Mouse (Mus musculus): Measurements from ENCODE around the gene Znrd1. TPM values are rescaled to one million over a fixed set of nuclear protein-coding genes. Genes with fewer than 3 reads are reported as not detected.
A peak's percentile ranks its signal among the peaks of the same experiment; 100 is the strongest.

The Znrd1 gene
- polyA plus RNA-seq, 1 experiment = 30.3 TPM

DNA sequence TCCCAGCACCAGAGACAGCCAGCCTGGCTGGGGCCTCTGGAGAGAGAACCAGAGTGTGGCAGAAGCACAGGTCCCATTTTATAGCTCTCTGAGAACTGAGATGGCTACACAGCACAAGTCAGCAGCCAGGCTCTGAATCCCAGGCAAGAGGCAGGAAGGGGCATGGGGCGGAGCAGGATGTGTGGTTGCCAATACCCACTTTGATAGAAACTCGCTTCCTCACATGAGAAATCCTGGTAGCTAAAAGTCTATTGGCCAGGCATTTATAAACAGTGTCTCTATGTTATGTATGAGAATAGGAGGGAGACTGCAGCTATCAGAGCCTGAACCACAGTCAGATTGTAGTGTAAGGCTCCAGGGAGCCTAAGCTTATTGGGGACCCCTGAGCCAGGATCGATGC is 14.4 kb upstream of the Znrd1 start:
- WGBS = 53% methylated on average over 3 of the region's 3 CpGs
- Histone ChIP-seq H3K4me1 (ENCODE audit: control insufficient read depth, insufficient read depth, low read length) (no peaks in the 10 kb centered on the region), H3K4me3 (replicated peaks; ENCODE audit: extremely low read depth, low read depth, low read length) (no peak overlapping the region)
- TF ChIP-seq POLR2A (IDR thresholded peaks at IDR 0.05; ENCODE audit: borderline replicate concordance, extremely low read depth, low read depth, low read length) (no peak), CTCF (IDR thresholded peaks at IDR 0.05; ENCODE audit: insufficient read depth, low read length) (no peak)
- no peak for DNase-seq

DNA sequence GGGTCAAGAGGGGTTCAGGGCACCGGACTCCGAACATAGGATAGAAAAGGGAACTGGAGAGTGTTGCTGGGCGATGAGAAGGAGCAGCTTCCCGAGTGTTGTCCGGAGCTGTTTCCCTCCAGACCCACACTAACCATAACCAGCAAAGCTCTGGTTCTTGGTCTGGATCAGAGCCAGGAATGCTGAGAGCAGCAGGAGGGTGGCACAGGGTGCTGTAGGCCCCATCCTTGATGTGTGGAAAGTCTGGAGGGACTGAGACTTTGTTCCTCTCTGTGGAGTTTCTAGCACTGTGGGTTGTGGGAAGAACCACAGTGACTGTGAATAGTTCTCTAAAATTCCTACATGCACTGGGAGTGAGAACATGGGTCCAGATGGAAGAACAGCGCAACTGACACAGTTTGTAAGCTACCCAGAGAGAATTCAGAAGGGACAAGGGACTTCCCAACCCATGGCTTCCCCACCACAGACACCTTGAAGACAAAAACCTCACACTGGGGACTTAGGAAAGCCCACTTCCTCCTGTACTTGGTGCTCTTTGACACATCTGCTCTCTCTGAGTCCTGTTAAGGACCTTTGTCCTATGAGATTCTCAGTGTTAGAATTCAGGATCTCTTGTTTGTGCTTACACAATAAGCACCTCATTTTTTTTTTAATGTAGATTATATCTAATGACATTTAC is 13.0 kb upstream of the Znrd1 start:
- Histone ChIP-seq H3K4me1 (ENCODE audit: control insufficient read depth, insufficient read depth, low read length) (no peaks in the 10 kb centered on the region), H3K4me3 (replicated peaks; ENCODE audit: extremely low read depth, low read depth, low read length) (no peak overlapping the region)
- WGBS = 71% methylated on average over 6 of the region's 6 CpGs
- TF ChIP-seq POLR2A (IDR thresholded peaks at IDR 0.05; ENCODE audit: borderline replicate concordance, extremely low read depth, low read depth, low read length) (no peak), CTCF (IDR thresholded peaks at IDR 0.05; ENCODE audit: insufficient read depth, low read length) (no peak)
- DNase-seq = no peak

DNA sequence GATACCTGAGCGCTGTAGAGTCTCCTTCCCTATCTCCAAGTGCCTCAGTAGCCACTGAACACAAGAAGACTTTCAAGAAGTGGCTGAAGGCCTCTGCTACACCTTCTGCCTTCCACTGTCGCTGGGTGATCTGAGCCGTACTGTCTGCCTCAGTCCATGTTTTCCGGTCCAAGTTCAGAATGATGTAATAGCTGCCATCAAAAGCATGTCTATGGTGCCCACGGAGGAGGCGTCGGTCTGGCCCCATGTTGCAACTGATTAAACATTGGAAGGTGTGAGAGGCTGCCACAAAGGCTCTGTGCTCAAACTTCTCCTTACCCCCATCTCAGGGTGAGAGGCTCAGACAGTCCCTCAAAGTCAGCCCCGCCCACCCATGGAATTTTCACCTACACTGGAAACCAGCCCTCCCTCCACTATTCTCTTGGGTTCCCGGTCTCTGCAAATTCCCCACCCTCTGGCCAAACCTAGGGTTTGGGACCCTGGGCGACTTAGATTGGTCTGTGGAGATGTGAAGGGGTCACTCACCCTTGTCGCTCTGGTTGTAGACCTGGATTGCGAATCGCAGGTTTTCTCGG is 12.0 kb upstream of the Znrd1 start:
- no peak for DNase-seq
- no peak overlapping the region for H3K4me3 ChIP-seq (replicated peaks; ENCODE audit: extremely low read depth, low read depth, low read length)
- TF ChIP-seq POLR2A (IDR thresholded peaks at IDR 0.05; ENCODE audit: borderline replicate concordance, extremely low read depth, low read depth, low read length) = no peak
- TF ChIP-seq CTCF (IDR thresholded peaks at IDR 0.05; ENCODE audit: insufficient read depth, low read length) = no peak
- 66% methylated on average over 14 of the region's 14 CpGs for WGBS
- H3K4me1 ChIP-seq (ENCODE audit: control insufficient read depth, insufficient read depth, low read length) = no peaks in the 10 kb centered on the region

DNA sequence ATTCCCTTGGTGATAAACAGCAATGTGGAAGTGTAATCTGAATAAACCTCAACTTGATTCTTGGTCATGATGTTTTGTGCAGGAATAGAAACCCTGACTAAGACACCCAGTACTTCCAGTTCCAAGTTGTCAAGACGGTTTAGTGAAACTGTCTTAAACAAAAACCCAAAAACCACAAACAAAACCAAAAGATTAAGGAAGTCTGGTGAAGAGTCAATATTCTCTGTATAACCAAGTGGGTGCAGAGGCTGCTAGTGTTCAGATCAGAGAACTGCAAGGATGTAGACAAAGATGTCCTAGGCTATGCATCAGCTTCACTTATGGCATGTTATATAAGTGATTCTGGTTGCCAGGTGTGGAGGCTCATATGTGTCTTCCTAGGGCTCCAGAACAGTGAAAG is 8.5 kb upstream of the Znrd1 start:
- whole genome bisulfite sequencing = 73% methylated on average over 1 of the region's 1 CpGs
- TF ChIP-seq CTCF (IDR thresholded peaks at IDR 0.05; ENCODE audit: insufficient read depth, low read length) = no peak
- TF ChIP-seq POLR2A (IDR thresholded peaks at IDR 0.05; ENCODE audit: borderline replicate concordance, extremely low read depth, low read depth, low read length) = no peak

DNA sequence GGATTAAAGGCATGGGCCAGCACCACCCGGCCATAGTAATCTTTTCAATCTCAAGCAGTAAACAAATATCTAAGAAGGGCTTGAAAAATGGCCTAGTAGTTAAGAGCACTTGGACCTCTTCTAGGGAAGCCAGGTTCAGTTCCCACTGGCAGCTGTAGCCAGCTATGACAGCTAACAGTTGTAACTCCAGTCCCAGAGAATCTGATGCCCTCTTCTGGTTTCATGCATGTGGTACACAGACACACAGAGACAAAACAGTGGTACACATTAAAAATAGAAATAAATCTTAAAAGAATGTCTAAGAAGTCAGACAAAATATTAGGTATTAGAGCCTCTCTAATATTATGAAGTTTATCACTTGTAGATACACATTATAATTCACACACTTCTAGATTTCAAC is 2.8 kb upstream of the Znrd1 start:
- TF ChIP-seq CTCF (IDR thresholded peaks at IDR 0.05; ENCODE audit: insufficient read depth, low read length) = no peak
- no peak for TF ChIP-seq POLR2A (IDR thresholded peaks at IDR 0.05; ENCODE audit: borderline replicate concordance, extremely low read depth, low read depth, low read length)
- Histone ChIP-seq H3K4me1 (ENCODE audit: control insufficient read depth, insufficient read depth, low read length) (peaks cover 6% of the 10 kb centered on the region), H3K4me3 (replicated peaks; ENCODE audit: extremely low read depth, low read depth, low read length) (no peak overlapping the region)
- DNase-seq = no peak
- WGBS = 54% methylated on average over 1 of the region's 1 CpGs

More for the DNA sequence above, 8.5 kb upstream of the Znrd1 start:
- H3K4me3 ChIP-seq (replicated peaks; ENCODE audit: extremely low read depth, low read depth, low read length) = no peak overlapping the region
- no peak for DNase-seq
- no peaks in the 10 kb centered on the region for H3K4me1 ChIP-seq (ENCODE audit: control insufficient read depth, insufficient read depth, low read length)

DNA sequence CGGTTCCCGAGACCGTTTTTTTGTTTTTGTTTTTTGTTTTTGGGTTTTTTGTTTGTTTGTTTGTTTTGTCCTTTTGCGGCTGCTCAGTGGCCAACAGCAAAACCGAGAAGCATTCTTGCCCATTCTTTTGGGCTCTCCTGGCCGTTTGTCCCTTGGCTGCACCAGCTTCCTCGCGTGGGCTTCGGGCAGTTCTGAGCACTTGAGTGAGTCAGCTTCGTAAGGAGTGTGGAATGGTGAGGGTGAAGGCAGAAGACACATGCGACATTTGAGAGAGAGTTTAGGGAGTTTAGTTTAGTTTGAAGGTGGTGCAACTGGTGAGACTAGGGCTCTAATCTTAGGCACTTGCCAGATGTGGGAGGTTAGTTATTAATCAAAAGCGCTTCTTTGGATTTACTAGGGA is 525 bp upstream of the Znrd1 start:
- H3K4me3 ChIP-seq (replicated peaks; ENCODE audit: extremely low read depth, low read depth, low read length) = peak overlapping the region; percentile 88
- peaks cover 6% of the 10 kb centered on the region for H3K4me1 ChIP-seq (ENCODE audit: control insufficient read depth, insufficient read depth, low read length)
- WGBS = 11% methylated on average over 12 of the region's 12 CpGs
- TF ChIP-seq POLR2A (IDR thresholded peaks at IDR 0.05; ENCODE audit: borderline replicate concordance, extremely low read depth, low read depth, low read length) (no peak), CTCF (IDR thresholded peaks at IDR 0.05; ENCODE audit: insufficient read depth, low read length) (no peak)
- no peak for DNase-seq

DNA sequence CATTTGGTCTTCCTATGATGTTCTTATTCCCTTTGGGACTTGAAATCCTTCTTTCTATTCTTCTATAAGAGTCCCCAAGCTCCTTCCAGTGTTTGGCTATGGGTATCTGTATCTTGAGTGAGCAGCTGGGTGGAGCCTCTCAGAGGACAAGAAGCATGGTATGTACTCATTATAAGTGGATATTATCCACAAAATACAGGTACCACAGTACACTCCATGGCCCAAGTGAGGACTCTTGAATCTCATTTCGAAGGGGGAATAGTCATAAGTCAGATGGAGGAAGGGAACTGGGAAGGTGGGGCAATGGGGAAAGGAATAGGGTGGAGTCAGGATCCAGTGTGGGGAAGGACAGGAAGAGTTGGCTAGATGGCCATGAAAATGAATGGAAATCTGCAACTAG is 5.3 kb downstream of the Znrd1 start:
- Histone ChIP-seq H3K4me3 (replicated peaks; ENCODE audit: extremely low read depth, low read depth, low read length) (no peak overlapping the region), H3K4me1 (ENCODE audit: control insufficient read depth, insufficient read depth, low read length) (peaks cover 4% of the 10 kb centered on the region)
- WGBS = 70% methylated on average over 1 of the region's 1 CpGs
- no peak for DNase-seq
- TF ChIP-seq CTCF (IDR thresholded peaks at IDR 0.05; ENCODE audit: insufficient read depth, low read length) = no peak
- no peak for TF ChIP-seq POLR2A (IDR thresholded peaks at IDR 0.05; ENCODE audit: borderline replicate concordance, extremely low read depth, low read depth, low read length)

DNA sequence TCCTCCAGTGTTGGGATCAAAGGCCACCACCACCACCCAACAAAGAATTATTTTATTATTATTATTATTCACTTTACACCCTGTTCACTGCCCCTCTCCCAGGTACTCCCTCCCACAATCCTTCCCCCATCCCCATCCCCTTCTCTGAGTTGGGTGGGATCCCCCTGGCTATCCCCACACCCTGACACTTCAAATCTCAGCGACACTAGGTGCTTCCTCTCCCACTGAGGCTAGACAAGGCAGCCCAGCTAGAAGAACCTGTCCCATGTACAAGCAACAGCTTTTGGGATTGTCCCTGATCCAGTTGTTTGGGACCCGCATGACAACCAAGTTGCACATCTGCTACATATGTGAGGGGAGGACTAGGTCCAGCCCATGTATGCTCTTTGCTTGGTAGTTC is 5.7 kb downstream of the Znrd1 start:
- WGBS = 95% methylated on average over 2 of the region's 2 CpGs
- TF ChIP-seq POLR2A (IDR thresholded peaks at IDR 0.05; ENCODE audit: borderline replicate concordance, extremely low read depth, low read depth, low read length) = no peak
- TF ChIP-seq CTCF (IDR thresholded peaks at IDR 0.05; ENCODE audit: insufficient read depth, low read length) = no peak
- peaks cover 3% of the 10 kb centered on the region for H3K4me1 ChIP-seq (ENCODE audit: control insufficient read depth, insufficient read depth, low read length)
- no peak for DNase-seq
- H3K4me3 ChIP-seq (replicated peaks; ENCODE audit: extremely low read depth, low read depth, low read length) = no peak overlapping the region

DNA sequence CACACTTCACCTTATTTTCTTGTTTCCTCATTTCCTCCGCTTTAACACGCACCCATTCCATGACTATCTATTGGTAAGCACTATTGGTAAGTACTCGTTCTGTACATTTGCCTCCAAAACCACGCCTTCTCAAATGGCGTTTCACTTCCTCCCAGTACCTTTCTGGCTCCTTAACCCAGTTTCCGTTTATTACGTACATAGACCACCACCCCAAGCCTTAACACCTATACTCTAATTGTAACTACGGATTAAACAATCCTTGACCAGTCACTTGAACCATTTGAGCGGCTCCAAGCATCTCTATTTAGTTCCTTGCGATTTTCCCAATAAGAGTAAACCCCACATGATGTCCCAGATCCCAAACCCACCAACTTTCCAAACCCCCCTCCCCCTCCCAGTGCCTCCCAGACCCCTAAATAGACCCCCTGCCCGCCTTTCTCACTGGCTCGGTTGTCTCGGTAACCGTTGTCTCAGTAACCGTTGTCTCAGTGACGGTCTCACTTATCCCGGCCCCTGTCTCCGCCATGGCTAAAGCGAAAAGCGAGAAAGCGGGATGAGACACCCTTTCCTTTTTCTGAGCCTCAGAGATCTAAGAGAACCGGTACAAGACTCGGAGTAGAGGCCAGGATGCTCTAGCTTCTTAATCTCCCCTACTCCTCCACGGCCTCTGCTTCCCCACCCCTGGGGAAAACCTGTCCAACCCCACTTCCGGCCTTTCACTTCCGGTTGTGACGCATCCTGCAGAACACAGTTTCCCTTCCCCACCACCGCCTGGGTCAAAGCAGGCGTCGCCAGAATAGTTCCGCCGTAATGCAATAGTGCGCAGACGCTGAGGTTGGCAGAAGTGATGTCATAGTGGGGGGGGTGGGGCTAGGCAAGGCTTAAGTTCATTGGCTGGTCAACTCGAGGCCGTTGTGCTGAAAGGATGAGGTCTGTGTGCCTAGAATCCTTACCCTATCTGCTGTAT is 7.1 kb downstream of the Znrd1 start, which contains the start of gene Ppp1r11:
Ppp1r11 (minus strand) TSS at position 761 of the 967 bp plus-strand sequence.
- DNase-seq = peak; percentile 94
- WGBS = 2% methylated on average over 36 of the region's 36 CpGs
- peak within 1 kb of the TSS; percentile 89 for H3K4me3 ChIP-seq (replicated peaks; ENCODE audit: extremely low read depth, low read depth, low read length)
- H3K4me1 ChIP-seq (ENCODE audit: control insufficient read depth, insufficient read depth, low read length) = no peaks in the 10 kb centered on the region; the same call in 1 of the 2 replicates
- TF ChIP-seq CTCF (IDR thresholded peaks at IDR 0.05; ENCODE audit: insufficient read depth, low read length) (no peak), POLR2A (IDR thresholded peaks at IDR 0.05; ENCODE audit: borderline replicate concordance, extremely low read depth, low read depth, low read length) (peak; percentile 86)
